Mouse (Mus musculus) heart, embryonic 13.5 days (tissue): ENCODE results near the gene Uimc1. TPM values are rescaled to one million over a fixed set of nuclear protein-coding genes. Genes with fewer than 3 reads are reported as not detected.
"Not testable (repeated sequence)": the region's sequence is repeated elsewhere in the genome, so short reads cannot be mapped to it uniquely, and the experiment has no call there.

ENCODE experiments used
- ATAC-seq: fragments of 200-750 bp; cut with Nextera tagmentation; 2 replicates; pipeline ENCODE4 v1.8.0; 2017; ENCODE audit warnings: moderate TSS enrichment; ENCODE audit not compliant: insufficient number of reproducible peaks, low FRiP score, low TSS enrichment; ENCODE audit errors: extremely low read depth
- H3K27ac ChIP-seq: fragments of 300-500 bp; sonication (generic); replicated peaks from 2 replicates; pipeline ENCODE4 v1.5.1; 2015; ENCODE audit warnings: moderate library complexity, mild to moderate bottlenecking, inconsistent platforms
- H3K27me3 ChIP-seq: fragments of 300-500 bp; sonication (generic); replicated peaks from 2 replicates; pipeline ENCODE4 v1.6.1; 2015; ENCODE audit warnings: mild to moderate bottlenecking, inconsistent platforms
- H3K36me3 ChIP-seq: fragments of 300-500 bp; sonication (generic); 2 replicates; pipeline ENCODE4 v1.6.1; 2015; ENCODE audit warnings: mild to moderate bottlenecking, inconsistent platforms
- H3K4me1 ChIP-seq: fragments of 300-500 bp; sonication (generic); 2 replicates; pipeline ENCODE4 v1.6.1; 2015; ENCODE audit warnings: inconsistent platforms
- H3K4me2 ChIP-seq: fragments of 300-500 bp; sonication (generic); 2 replicates; pipeline ENCODE4 v1.6.1; 2015; ENCODE audit warnings: inconsistent platforms, mild to moderate bottlenecking, moderate library complexity
- H3K4me3 ChIP-seq: fragments of 300-500 bp; sonication (generic); 2 replicates; pipeline ENCODE4 v1.5.1; 2015; ENCODE audit warnings: moderate library complexity, mild to moderate bottlenecking, inconsistent platforms
- H3K9ac ChIP-seq: fragments of 300-500 bp; sonication (generic); 2 replicates; pipeline ENCODE4 v1.6.1; 2015; ENCODE audit warnings: inconsistent platforms, mild to moderate bottlenecking, moderate library complexity
- H3K9me3 ChIP-seq: fragments of 300-500 bp; sonication (generic); 2 replicates; pipeline ENCODE4 v1.6.1; 2016; ENCODE audit warnings: inconsistent platforms
- whole genome bisulfite sequencing: fragments of 180-500 bp; shearing (Covaris S2); methylation state at CpG from one replicate; pipeline ENCODE4 v1.1.7; 2015; ENCODE audit warnings: mixed read lengths; 5-methylcytosine and 5-hydroxymethylcytosine counted together
- polyA plus RNA-seq: library from polyadenylated mRNA; unstranded; fragments of >200 nt; fragmentation: Nextera tagmentation; extraction: Ambion mirVana; gene quantifications from 2 replicates; pipeline ENCODE4 v1.2.1, GENCODE M21; 2015

Uimc1 gene
- polyA plus RNA-seq, 1 experiment from 2014 or later, result 16.1 TPM

DNA sequence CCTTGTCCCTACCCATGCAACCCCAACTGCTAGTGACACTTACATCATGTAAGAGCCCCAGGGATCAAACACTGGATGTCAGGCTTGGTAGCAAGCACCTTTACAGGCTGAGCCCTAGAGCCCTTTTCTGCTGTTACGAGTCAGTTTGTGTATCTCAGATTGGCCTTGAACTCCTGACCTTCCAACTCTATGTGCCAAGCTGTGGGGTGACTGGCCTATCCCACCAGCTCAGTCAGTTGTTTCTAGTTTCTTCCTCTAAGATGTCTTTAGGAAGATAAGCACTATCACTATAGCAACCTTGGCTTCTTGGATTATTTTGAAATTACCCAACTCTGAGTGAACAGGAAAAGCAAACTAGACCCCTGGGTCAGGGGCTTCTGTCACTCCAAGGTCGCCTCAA, 3.3 kb upstream of the Uimc1 start:
- 52% methylated on average over 2 of the region's 2 CpGs for WGBS
- H3K27me3 ChIP-seq, result no peaks in the 10 kb centered on the region
- no peak overlapping the region for H3K27ac ChIP-seq
- no peak overlapping the region for H3K4me2 ChIP-seq
- H3K36me3 ChIP-seq, result peaks cover 8% of the 10 kb centered on the region
- peaks cover 34% of the 10 kb centered on the region for H3K4me1 ChIP-seq
- H3K9me3 ChIP-seq, result no peaks in the 10 kb centered on the region
- no peak overlapping the region for H3K4me3 ChIP-seq
- no peak for ATAC-seq
- no peak overlapping the region for H3K9ac ChIP-seq

DNA sequence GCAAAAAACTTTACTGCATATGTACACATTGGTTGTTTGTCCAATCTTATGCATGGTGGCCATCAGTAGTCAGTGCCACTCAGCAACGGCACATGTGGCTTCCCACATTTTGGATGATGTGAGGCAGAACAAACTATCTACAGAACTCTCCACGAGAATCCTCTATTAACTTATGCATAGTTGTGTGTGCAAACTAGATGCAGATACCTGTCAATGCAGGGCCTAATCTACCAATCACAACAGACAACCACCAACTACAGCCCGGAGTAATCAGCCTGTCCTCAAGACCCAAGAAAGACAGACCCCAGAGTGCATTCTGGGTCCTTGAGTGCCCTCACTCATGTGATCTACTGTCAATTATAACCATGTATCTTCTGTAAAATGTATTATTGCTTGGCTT, 2.3 kb upstream of the Uimc1 start:
- no peak overlapping the region for H3K27ac ChIP-seq
- H3K9ac ChIP-seq, result no peak overlapping the region
- H3K4me3 ChIP-seq, result no peak overlapping the region
- no peaks in the 10 kb centered on the region for H3K9me3 ChIP-seq
- H3K27me3 ChIP-seq, result no peaks in the 10 kb centered on the region
- H3K36me3 ChIP-seq, result no peaks in the 10 kb centered on the region
- H3K4me1 ChIP-seq, result peaks cover 25% of the 10 kb centered on the region
- no peak for ATAC-seq
- H3K4me2 ChIP-seq, result no peak overlapping the region
- WGBS, result 88% methylated on average over 3 of the region's 3 CpGs

DNA sequence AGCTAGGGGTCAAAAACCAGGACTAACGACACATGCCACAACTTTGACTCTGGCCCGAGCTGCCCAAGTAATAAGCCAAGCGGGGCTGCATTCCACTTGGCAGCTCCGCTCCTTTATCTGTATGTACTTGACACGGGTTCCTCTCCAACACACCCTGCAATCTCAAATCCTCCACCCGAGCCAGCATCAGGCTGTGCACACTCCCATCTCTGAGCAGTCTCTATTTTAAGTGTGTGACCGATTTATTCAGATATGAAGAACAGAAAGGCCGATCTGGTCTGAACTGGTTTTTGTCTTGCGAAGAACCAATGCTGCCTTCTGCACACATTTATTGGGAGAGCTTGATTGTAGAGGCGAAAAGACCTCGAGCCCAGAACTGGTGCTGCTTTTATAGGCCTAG, 1.5 kb upstream of the Uimc1 start:
- Histone ChIP-seq H3K27ac (no peak overlapping the region), H3K4me1 (peaks cover 17% of the 10 kb centered on the region), H3K4me3 (no peak overlapping the region), H3K9ac (no peak overlapping the region), H3K9me3 (no peaks in the 10 kb centered on the region), H3K27me3 (no peaks in the 10 kb centered on the region), H3K36me3 (no peaks in the 10 kb centered on the region), H3K4me2 (no peak overlapping the region)
- WGBS, result 69% methylated on average over 11 of the region's 11 CpGs
- ATAC-seq, result no peak

DNA sequence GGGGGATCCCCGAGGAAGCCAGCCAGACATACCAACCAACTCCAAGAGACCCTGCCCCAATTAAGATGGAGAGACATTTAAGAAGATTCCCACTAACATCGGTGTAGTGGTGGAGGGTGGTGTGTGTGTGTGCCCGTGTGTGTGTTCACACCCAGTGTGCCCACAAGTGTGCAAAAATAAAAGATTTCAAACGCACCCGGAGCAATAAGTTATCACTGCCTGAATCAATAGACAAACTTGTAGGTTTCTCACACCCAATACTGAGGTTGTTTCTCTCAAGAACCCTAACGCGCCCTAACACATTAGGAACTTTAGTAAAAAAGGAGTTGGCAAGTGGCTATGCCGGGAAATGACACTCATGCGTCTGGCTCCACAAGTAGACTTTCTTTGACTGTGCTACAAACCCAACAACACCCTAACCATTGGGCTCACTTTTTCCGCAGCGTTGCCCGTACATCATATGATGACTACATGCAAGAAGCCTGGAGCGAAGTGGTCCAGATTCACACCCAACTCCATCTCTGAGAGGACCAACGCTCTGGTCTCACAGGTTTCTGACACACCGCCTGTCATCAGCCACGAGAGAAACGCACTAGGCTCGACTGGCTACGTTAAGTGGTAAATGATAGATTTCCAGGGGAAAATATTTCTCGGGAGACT, 904 bp downstream of the Uimc1 start:
- Histone ChIP-seq H3K27ac (peak overlapping the region; percentile 91), H3K4me1 (peaks cover 7% of the 10 kb centered on the region), H3K9me3 (no peaks in the 10 kb centered on the region), H3K36me3 (no peaks in the 10 kb centered on the region), H3K27me3 (no peaks in the 10 kb centered on the region), H3K9ac (peak overlapping the region; percentile 91), H3K4me2 (peak overlapping the region; percentile 86), H3K4me3 (peak overlapping the region; percentile 78)
- 29% methylated on average over 20 of the region's 20 CpGs for WGBS
- ATAC-seq, result no peak

DNA sequence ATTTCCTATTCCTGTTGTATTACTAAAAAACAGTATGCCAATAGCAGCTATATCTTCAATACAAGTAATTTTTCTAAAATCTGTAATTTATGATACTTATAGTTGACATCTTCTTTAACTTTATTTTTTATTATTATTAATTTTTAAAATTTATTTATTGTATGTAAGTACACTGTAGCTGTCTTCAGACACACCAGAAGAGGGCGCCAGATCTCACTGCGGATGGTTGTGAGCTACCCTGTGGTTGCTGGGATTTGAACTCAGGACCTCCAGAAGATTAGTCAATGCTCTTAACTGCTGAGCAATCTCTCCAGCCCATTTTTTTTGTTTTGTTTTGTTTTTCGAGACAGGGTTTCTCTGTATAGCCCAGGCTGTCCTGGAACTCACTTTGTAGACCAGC, 2.3 kb downstream of the Uimc1 start:
- not testable (repeated sequence) for ATAC-seq, H3K27me3 ChIP-seq, H3K9ac ChIP-seq, H3K9me3 ChIP-seq, H3K4me3 ChIP-seq, H3K4me1 ChIP-seq, H3K36me3 ChIP-seq, H3K4me2 ChIP-seq, H3K27ac ChIP-seq
- WGBS, result 87% methylated on average over 3 of the region's 3 CpGs

DNA sequence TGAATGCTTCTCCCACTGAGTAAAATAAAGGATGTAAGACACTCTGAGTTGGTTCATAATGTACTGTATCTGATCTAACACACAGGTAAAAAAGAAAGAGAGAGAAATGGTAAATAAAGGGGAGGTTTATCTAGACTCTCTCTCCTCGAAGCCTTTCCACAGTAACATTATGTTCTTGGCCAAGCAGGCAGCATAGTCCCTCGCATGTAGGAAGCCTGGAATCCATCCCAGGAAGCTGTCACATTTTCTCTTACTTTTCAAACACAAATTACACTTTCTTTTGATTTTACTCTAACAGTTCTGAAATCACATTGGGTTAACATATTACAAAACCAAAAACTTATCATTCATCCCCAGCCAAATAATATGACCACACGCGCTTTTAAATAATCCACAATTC, 7.5 kb downstream of the Uimc1 start:
- H3K9me3 ChIP-seq, result no peaks in the 10 kb centered on the region
- WGBS, result 77% methylated on average over 4 of the region's 4 CpGs
- H3K27ac ChIP-seq, result no peak overlapping the region
- no peak overlapping the region for H3K4me3 ChIP-seq
- no peak overlapping the region for H3K9ac ChIP-seq
- H3K36me3 ChIP-seq, result peaks cover 33% of the 10 kb centered on the region
- no peaks in the 10 kb centered on the region for H3K4me1 ChIP-seq
- ATAC-seq, result no peak
- no peak overlapping the region for H3K4me2 ChIP-seq
- H3K27me3 ChIP-seq, result no peaks in the 10 kb centered on the region

DNA sequence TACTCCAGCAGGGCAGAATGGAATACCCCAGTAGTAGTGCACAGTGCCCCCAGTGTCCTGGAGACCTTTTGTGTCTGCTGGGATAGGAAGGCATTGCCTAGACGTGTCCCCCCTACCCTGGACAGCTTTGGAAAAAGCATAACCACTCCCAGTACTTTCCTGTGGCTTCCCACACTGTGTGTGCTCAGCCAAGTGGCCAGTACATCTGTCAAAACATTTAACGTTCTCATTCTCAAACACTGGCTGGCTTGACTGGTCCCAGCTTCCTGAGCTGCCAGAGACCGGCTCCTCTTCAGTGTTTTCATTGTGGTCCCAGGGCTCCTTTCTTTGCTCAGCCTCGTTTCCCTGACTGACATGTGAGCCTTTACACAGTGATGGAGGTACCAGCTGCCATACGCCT, 24.5 kb downstream of the Uimc1 start:
- H3K36me3 ChIP-seq, result peaks cover 30% of the 10 kb centered on the region
- WGBS, result 54% methylated on average over 5 of the region's 5 CpGs
- no peaks in the 10 kb centered on the region for H3K4me1 ChIP-seq
- ATAC-seq, result no peak
- H3K9ac ChIP-seq, result no peak overlapping the region
- H3K4me2 ChIP-seq, result no peak overlapping the region
- H3K27ac ChIP-seq, result no peak overlapping the region
- H3K27me3 ChIP-seq, result no peaks in the 10 kb centered on the region
- no peak overlapping the region for H3K4me3 ChIP-seq
- H3K9me3 ChIP-seq, result no peaks in the 10 kb centered on the region

DNA sequence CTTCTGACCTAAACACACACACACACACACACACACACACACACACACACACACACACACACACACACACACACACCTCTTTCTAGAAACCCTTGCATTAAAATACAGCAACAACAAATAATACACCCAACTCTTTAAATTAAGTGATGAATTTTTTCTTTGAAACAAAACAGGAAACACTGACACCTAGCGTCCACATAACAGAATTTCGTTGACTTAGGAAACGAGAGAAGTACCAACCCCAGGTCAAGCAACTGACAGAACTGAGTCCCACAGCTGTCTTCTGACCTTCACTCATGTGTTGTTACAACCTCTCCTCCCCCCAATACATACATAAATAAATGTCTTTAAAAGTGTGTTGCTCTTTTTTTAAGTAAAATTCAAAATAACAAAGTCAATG, 28.8 kb downstream of the Uimc1 start:
- no peak overlapping the region for H3K4me2 ChIP-seq

DNA sequence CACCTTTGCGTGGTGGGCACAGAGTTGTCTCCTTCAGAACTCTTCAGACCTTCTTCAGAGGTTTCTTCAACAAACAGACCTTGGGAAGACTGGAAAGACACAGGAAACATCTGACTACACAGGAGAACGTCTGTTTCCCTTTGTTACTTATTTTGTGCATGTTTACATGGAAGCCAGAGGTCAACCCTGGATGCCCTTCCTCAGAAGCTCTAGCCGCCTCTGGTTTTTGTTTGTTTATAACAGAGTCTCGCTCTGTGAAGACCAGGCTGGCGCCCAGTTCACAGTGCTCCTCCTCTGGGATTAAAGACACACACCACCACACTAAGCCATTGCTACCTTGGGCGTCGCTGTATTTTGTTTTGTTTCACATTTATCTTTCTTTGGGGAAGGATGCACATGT, 30.4 kb downstream of the Uimc1 start:
- no peak overlapping the region for H3K9ac ChIP-seq
- no peaks in the 10 kb centered on the region for H3K9me3 ChIP-seq
- ATAC-seq, result no peak
- no peaks in the 10 kb centered on the region for H3K27me3 ChIP-seq
- H3K4me3 ChIP-seq, result no peak overlapping the region
- no peak overlapping the region for H3K4me2 ChIP-seq
- no peaks in the 10 kb centered on the region for H3K4me1 ChIP-seq
- no peak overlapping the region for H3K27ac ChIP-seq
- 64% methylated on average over 7 of the region's 7 CpGs for WGBS
- peaks cover 17% of the 10 kb centered on the region for H3K36me3 ChIP-seq

More for the DNA sequence above, 28.8 kb downstream of the Uimc1 start:
- Histone ChIP-seq H3K4me3 (no peak overlapping the region), H3K36me3 (peaks cover 24% of the 10 kb centered on the region), H3K9me3 (no peaks in the 10 kb centered on the region), H3K9ac (no peak overlapping the region), H3K27me3 (no peaks in the 10 kb centered on the region), H3K4me1 (no peaks in the 10 kb centered on the region), H3K27ac (no peak overlapping the region)
- WGBS, result 5% methylated on average over 3 of the region's 3 CpGs
- ATAC-seq, result no peak

DNA sequence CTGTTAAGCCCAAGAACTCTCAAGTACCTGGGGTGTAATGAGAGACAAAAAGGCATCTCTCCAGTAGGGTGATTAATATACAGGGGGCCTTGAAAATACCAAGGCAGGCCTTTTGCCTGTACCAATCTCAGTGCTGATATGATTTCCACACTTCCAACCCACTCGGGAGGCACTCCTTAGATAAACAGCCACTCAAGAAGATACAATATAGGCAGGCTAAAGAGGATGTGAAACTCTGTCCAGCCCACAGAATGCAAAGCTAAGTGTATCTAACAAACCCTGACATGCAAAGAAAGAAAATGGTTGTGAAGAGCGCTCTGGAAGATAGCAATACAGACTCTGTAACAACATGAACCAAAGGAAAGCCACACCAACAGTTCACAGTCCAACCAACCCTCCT, 36.8 kb downstream of the Uimc1 start:
- H3K4me2 ChIP-seq, result no peak overlapping the region
- H3K4me1 ChIP-seq, result no peaks in the 10 kb centered on the region
- ATAC-seq, result no peak
- 50% methylated on average over 2 of the region's 2 CpGs for WGBS
- H3K27me3 ChIP-seq, result no peaks in the 10 kb centered on the region
- no peak overlapping the region for H3K27ac ChIP-seq
- H3K9ac ChIP-seq, result no peak overlapping the region
- no peaks in the 10 kb centered on the region for H3K9me3 ChIP-seq
- peaks cover 18% of the 10 kb centered on the region for H3K36me3 ChIP-seq
- H3K4me3 ChIP-seq, result no peak overlapping the region

DNA sequence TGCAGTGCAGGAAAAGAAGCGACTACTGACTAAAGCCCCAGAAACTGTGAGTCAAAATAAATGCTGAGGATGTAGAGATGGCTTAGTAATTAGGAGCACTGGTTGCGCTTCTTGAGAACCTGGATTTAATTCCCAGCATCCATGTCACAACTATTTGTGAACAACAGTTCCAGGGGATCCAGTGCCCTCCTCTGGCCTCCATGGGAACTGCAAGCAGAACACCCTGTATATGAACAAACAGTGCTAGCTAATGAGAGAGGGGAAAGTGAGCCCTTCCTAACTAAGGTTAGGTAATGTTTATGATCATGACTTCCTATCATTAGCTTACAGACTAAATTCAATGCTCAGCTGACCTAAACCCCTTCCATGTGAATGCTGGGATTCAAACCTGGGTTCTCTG, 42.1 kb downstream of the Uimc1 start:
- Histone ChIP-seq H3K9me3 (no peaks in the 10 kb centered on the region), H3K4me1 (no peaks in the 10 kb centered on the region), H3K4me2 (no peak overlapping the region), H3K36me3 (peaks cover 34% of the 10 kb centered on the region), H3K27me3 (no peaks in the 10 kb centered on the region), H3K27ac (no peak overlapping the region), H3K9ac (no peak overlapping the region), H3K4me3 (no peak overlapping the region)
- WGBS, result 85% methylated on average over 2 of the region's 2 CpGs
- ATAC-seq, result no peak

DNA sequence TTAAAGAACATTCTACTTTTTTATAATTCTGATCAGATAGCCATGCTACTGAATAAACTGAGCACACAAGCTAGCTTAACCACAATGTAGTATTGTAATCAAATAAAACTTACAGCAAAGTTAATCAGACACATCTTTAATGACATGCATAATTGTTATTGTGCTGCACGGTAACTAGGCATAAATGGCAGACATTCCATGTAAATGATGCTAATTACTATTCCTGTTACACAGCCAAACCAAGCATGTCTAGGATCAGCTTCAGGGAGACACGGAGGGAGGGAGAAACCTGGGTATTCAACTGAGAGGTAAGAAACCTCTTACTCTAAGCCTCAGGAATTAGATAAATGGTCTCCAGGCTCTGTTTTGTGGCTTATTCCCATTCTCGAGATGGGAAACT, 52.4 kb downstream of the Uimc1 start:
- Histone ChIP-seq H3K9me3 (no peaks in the 10 kb centered on the region), H3K4me1 (no peaks in the 10 kb centered on the region), H3K9ac (no peak overlapping the region), H3K36me3 (peaks cover 31% of the 10 kb centered on the region), H3K4me3 (no peak overlapping the region), H3K4me2 (no peak overlapping the region), H3K27me3 (no peaks in the 10 kb centered on the region), H3K27ac (no peak overlapping the region)
- 73% methylated on average over 3 of the region's 3 CpGs for WGBS
- ATAC-seq, result no peak
